In the genomic region with DNA sequence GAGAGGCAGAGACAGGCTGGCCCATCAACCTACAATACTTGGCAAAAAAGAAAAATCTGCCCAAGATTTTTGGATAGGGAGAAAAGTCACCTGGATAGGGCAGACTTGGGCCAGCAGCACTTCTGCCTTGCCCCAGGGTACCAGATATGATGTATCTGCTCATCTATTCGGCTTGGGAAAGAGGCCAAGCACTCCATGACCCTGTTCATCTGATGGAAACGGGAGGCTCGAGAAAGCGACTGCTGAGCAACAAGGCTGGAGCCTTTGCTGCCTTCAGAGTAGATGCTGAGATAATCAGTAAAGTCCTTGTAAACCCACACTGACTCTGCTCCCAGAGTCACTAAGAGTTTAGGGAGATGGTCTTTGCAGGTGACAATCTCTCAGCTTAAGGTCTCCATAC, we compare ENCODE assay signal across 8 mouse cellular contexts. TPM values are rescaled to one million over a fixed set of nuclear protein-coding genes. Genes with fewer than 3 reads are reported as not detected.
DNase-seq lines count a peak whose midpoint lies in the region; ATAC-seq lines count a peak whose summit lies in the region.

No protein-coding gene starts in this region.

- H3K36me3 ChIP-seq in heart, embryonic 15.5 days = peaks cover 18% of the 10 kb centered on the region
- H3K36me3 ChIP-seq in hindbrain, embryonic 11.5 days (ENCODE audit: control insufficient read depth, insufficient read depth, low read length) = peaks cover 13% of the 10 kb centered on the region
- peaks cover 21% of the 10 kb centered on the region for H3K36me3 ChIP-seq in midbrain, embryonic 13.5 days

- no peak for DNase-seq in heart, adult 8-10 months (ENCODE audit: low spot score)
- DNase-seq in cerebellum, postnatal 14 days = peak; percentile 23 to 30
- no peak for DNase-seq in hindbrain, embryonic 11.5 days (ENCODE audit: low spot score)
- no peak for DNase-seq in embryo, embryonic 11 days
- DNase-seq in adrenal gland, postnatal 10 days = no peak
- no peak for DNase-seq in frontal cortex, adult 2 months (ENCODE audit: extremely low spot score in 1 of 2, low spot score in 1 of 2)

- peak overlapping the region; percentile 96 for H3K27ac ChIP-seq in heart, embryonic 15.5 days
- no peak overlapping the region for H3K27ac ChIP-seq in hindbrain, embryonic 11.5 days (ENCODE audit: low read depth, low read length)
- H3K27ac ChIP-seq in midbrain, embryonic 13.5 days = no peak overlapping the region

- H3K4me1 ChIP-seq in heart, embryonic 15.5 days (replicated peaks) = peaks cover 41% of the 10 kb centered on the region
- H3K4me1 ChIP-seq in hindbrain, embryonic 11.5 days (replicated peaks; ENCODE audit: control insufficient read depth, insufficient read depth, low read length) = peaks cover 5% of the 10 kb centered on the region; the same call in 1 of the 2 replicates
- peaks cover 36% of the 10 kb centered on the region for H3K4me1 ChIP-seq in midbrain, embryonic 13.5 days (replicated peaks)

- ATAC-seq in heart, embryonic 15.5 days (replicated peaks; ENCODE audit: insufficient number of reproducible peaks, insufficient read depth, low FRiP score, low read depth) = no peak
- no peak for ATAC-seq in hindbrain, embryonic 11.5 days (ENCODE audit: low FRiP score)
- no peak for ATAC-seq in midbrain, embryonic 13.5 days

- WGBS in heart, embryonic 15.5 days = 70% methylated on average over 4 of the region's 4 CpGs
- 90% methylated on average over 4 of the region's 4 CpGs for WGBS in hindbrain, embryonic 11.5 days
- WGBS in midbrain, embryonic 13.5 days = 93% methylated on average over 4 of the region's 4 CpGs

- no peaks in the 10 kb centered on the region for H3K9me3 ChIP-seq in heart, embryonic 15.5 days (replicated peaks)
- 0 out of 2 replicates have a peak, but pooled peaks cover 2% of the 10 kb centered on the region for H3K9me3 ChIP-seq in hindbrain, embryonic 11.5 days (ENCODE audit: control insufficient read depth, low read length)
- no peaks in the 10 kb centered on the region for H3K9me3 ChIP-seq in midbrain, embryonic 13.5 days

- H3K4me2 ChIP-seq in heart, embryonic 15.5 days = peak overlapping the region; percentile 78
- no peak overlapping the region for H3K4me2 ChIP-seq in hindbrain, embryonic 11.5 days (replicated peaks; ENCODE audit: low read depth, low read length)
- H3K4me2 ChIP-seq in midbrain, embryonic 13.5 days (replicated peaks) = peak overlapping the region; percentile 85

- peak overlapping the region; percentile 66 for H3K4me3 ChIP-seq in heart, embryonic 15.5 days
- H3K4me3 ChIP-seq in hindbrain, embryonic 11.5 days (ENCODE audit: low read depth, low read length) = peak overlapping the region; percentile 52; the same call in 1 of the 2 replicates
- H3K4me3 ChIP-seq in midbrain, embryonic 13.5 days (replicated peaks) = peak overlapping the region; percentile 63

- H3K9ac ChIP-seq in heart, embryonic 15.5 days = peak overlapping the region; percentile 66
- no peak overlapping the region for H3K9ac ChIP-seq in hindbrain, embryonic 11.5 days (ENCODE audit: low read depth, low read length)
- H3K9ac ChIP-seq in midbrain, embryonic 13.5 days (replicated peaks) = peak overlapping the region; percentile 80

- no peaks in the 10 kb centered on the region for H3K27me3 ChIP-seq in heart, embryonic 15.5 days
- no peaks in the 10 kb centered on the region for H3K27me3 ChIP-seq in hindbrain, embryonic 11.5 days (ENCODE audit: control insufficient read depth, insufficient read depth, low read length)
- H3K27me3 ChIP-seq in midbrain, embryonic 13.5 days = no peaks in the 10 kb centered on the region

RNA-seq across cellular contexts. Expression of a gene that starts 1.5 kb away (rescaled TPM):
- polyA plus RNA-seq in heart, embryonic 15.5 days (2015; fragmentation: Nextera tagmentation; extraction: Ambion mirVana) = 623 and 771 TPM in 2 replicates
- 100 to 1,000 TPM; 239 to 289 (median 263) TPM for total RNA-seq in heart, adult 8-10 months (2022)
- polyA plus RNA-seq in hindbrain, embryonic 11.5 days (2014; fragmentation: Nextera tagmentation; extraction: Ambion mirVana) = 642 and 669 TPM in 2 replicates
- 654 and 688 TPM in 2 replicates for polyA plus RNA-seq in midbrain, embryonic 13.5 days (2015; fragmentation: Nextera tagmentation; extraction: Ambion mirVana)
- total RNA-seq in adrenal gland, postnatal 10 days (2021) = 1,000 to 10,000 TPM; 1,131 to 1,191 TPM
- polyA plus RNA-seq in frontal cortex, adult 2 months (2012; rRNA removed) = 768 and 847 TPM in 2 replicates

RNA-seq across cellular contexts. Expression of a gene that starts 1.6 kb away (rescaled TPM):
- 8.2 and 13.6 TPM in 2 replicates for polyA plus RNA-seq in heart, embryonic 15.5 days (2015; fragmentation: Nextera tagmentation; extraction: Ambion mirVana)
- 1 to 10 TPM; 2.7 to 7.8 (median 5.1) TPM for total RNA-seq in heart, adult 8-10 months (2022)
- polyA plus RNA-seq in hindbrain, embryonic 11.5 days (2014; fragmentation: Nextera tagmentation; extraction: Ambion mirVana) = 21.9 and 26.1 TPM in 2 replicates
- polyA plus RNA-seq in midbrain, embryonic 13.5 days (2015; fragmentation: Nextera tagmentation; extraction: Ambion mirVana) = 20.7 and 21.8 TPM in 2 replicates
- total RNA-seq in adrenal gland, postnatal 10 days (2021) = 10 to 100 TPM in 1 of 2 experiments, 1 to 10 TPM in 1; 9.9 to 12.4 TPM
- polyA plus RNA-seq in frontal cortex, adult 2 months (2012; rRNA removed) = 4.1 and 4.6 TPM in 2 replicates

RNA-seq across cellular contexts. Expression of a gene that starts 45.5 kb away (rescaled TPM):
- 7.3 and 10.7 TPM in 2 replicates for polyA plus RNA-seq in heart, embryonic 15.5 days (2015; fragmentation: Nextera tagmentation; extraction: Ambion mirVana)
- 1 to 10 TPM; 6.3 to 8.5 (median 7.1) TPM for total RNA-seq in heart, adult 8-10 months (2022)
- 8.8 and 10.6 TPM in 2 replicates for polyA plus RNA-seq in hindbrain, embryonic 11.5 days (2014; fragmentation: Nextera tagmentation; extraction: Ambion mirVana)
- 6.0 and 6.2 TPM in 2 replicates for polyA plus RNA-seq in midbrain, embryonic 13.5 days (2015; fragmentation: Nextera tagmentation; extraction: Ambion mirVana)
- total RNA-seq in adrenal gland, postnatal 10 days (2021) = 10 to 100 TPM; 24.6 to 25.8 TPM
- 3.9 and 5.1 TPM in 2 replicates for polyA plus RNA-seq in frontal cortex, adult 2 months (2012; rRNA removed)

Comparison
In these comparisons a context has a peak if more than half of its experiments do, and no peak if none do; other contexts are left out.
1. DNase-seq: peak in cerebellum, postnatal 14 days (2 of 2); none in heart, adult 8-10 months (single experiment), hindbrain, embryonic 11.5 days (single experiment), embryo, embryonic 11 days (single experiment), adrenal gland, postnatal 10 days (single experiment) and frontal cortex, adult 2 months (0 of 2).
2. Peak in every context shown above with its lines, with median percentiles within 50 percentile points of each other: H3K4me3 ChIP-seq.